In the genomic region with DNA sequence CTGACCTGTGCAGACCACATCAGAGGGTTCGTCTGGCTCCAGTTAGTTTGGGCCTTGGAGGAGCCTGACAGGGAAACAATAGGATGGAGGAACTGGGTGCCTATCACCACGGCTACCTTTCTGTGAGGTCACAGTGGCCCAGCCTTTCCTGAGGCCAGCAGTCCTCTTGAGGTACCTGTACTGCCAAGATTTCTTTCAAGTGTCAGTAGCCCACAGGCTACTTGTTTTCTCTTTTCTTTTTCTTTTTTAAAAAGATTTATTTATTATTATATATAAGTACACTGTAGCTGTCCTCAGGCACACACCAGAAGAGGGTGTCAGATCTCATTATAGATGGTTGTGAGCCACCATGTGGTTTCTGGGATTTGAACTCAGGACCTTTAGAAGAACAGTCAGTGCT, we compare ENCODE assay signal across 14 mouse cellular contexts. TPM values are rescaled to one million over a fixed set of nuclear protein-coding genes. Genes with fewer than 3 reads are reported as not detected.
DNase-seq lines count a peak whose midpoint lies in the region; ATAC-seq and TF ChIP-seq lines count a peak whose summit lies in the region.
"Had no signal": no experiment of that assay in that cellular context is flagged by ENCODE, and none has a peak within 500 bp of the region (broad histone marks: within the 10 kb centered on the region; RNA-seq: fewer than 3 reads in every experiment).

A gene (minus strand): TSS at position 101 of the 400 bp plus-strand sequence.

- H3K4me2 ChIP-seq in hindbrain, embryonic 13.5 days = no peak within 1 kb of the TSS
- H3K4me2 ChIP-seq in lung, postnatal 0 days (replicated peaks; ENCODE audit: low read depth, low read length) = no peak within 1 kb of the TSS
- no peak within 1 kb of the TSS for H3K4me2 ChIP-seq in intestine, embryonic 15.5 days (replicated peaks)
- H3K4me2 ChIP-seq: forebrain, embryonic 13.5 days had no signal

- ATAC-seq in hindbrain, embryonic 13.5 days (ENCODE audit: low FRiP score) = no peak
- no peak for ATAC-seq in lung, postnatal 0 days
- no peak for ATAC-seq in intestine, embryonic 15.5 days
- ATAC-seq: forebrain, embryonic 13.5 days; midbrain, embryonic 16.5 days had no signal

- H3K27me3 ChIP-seq in hindbrain, embryonic 13.5 days = no peaks in the 10 kb centered on the region
- H3K27me3 ChIP-seq in hindbrain, embryonic 10.5 days (ENCODE audit: insufficient read depth, poor library complexity, severe bottlenecking) = no peaks in the 10 kb centered on the region; the same call in 1 of the 2 replicates
- H3K27me3 ChIP-seq in lung, postnatal 0 days (replicated peaks; ENCODE audit: insufficient read depth, low read length) = no peaks in the 10 kb centered on the region
- H3K27me3 ChIP-seq in intestine, embryonic 15.5 days (replicated peaks) = no peaks in the 10 kb centered on the region
- no peaks in the 10 kb centered on the region for H3K27me3 ChIP-seq in small intestine, adult 2 months (ENCODE audit: control insufficient read depth, insufficient read depth, low read length)
- H3K27me3 ChIP-seq: forebrain, embryonic 13.5 days had no signal

- no peak for DNase-seq in hindbrain, embryonic 10.5 days (ENCODE audit: low spot score)
- no peak for DNase-seq in lung, postnatal 0 days (ENCODE audit: low spot score)
- DNase-seq in lung, postnatal 10 days = no peak
- DNase-seq in cerebellum, postnatal 25 days = no peak
- no peak for DNase-seq in right cerebral cortex, adult 18-20 months
- DNase-seq: embryo, embryonic 11 days; gastrocnemius, postnatal 10 days; lung, adult 2 months had no signal

- 38% methylated on average over 2 of the region's 2 CpGs for WGBS in hindbrain, embryonic 13.5 days
- 38% methylated on average over 2 of the region's 2 CpGs for WGBS in hindbrain, embryonic 10.5 days
- WGBS in lung, postnatal 0 days = 55% methylated on average over 2 of the region's 2 CpGs
- 55% methylated on average over 2 of the region's 2 CpGs for WGBS in intestine, embryonic 15.5 days
- WGBS in small intestine, adult 2 months = 60% methylated on average over 2 of the region's 2 CpGs

- no peak within 1 kb of the TSS for H3K9ac ChIP-seq in hindbrain, embryonic 13.5 days
- no peak within 1 kb of the TSS for H3K9ac ChIP-seq in lung, postnatal 0 days (replicated peaks; ENCODE audit: low read depth)
- H3K9ac ChIP-seq in intestine, embryonic 15.5 days = no peak within 1 kb of the TSS
- H3K9ac ChIP-seq: forebrain, embryonic 13.5 days had no signal

- no peak within 1 kb of the TSS for H3K4me3 ChIP-seq in hindbrain, embryonic 13.5 days
- H3K4me3 ChIP-seq in hindbrain, embryonic 10.5 days = no peak within 1 kb of the TSS
- no peak within 1 kb of the TSS for H3K4me3 ChIP-seq in lung, postnatal 0 days (ENCODE audit: low read depth, low read length)
- H3K4me3 ChIP-seq in intestine, embryonic 15.5 days (replicated peaks) = no peak within 1 kb of the TSS
- no peak within 1 kb of the TSS for H3K4me3 ChIP-seq in small intestine, adult 2 months (ENCODE audit: low read depth, low read length)
- H3K4me3 ChIP-seq: forebrain, embryonic 13.5 days had no signal

- TF ChIP-seq CTCF in lung, postnatal 0 days (IDR thresholded peaks at IDR 0.05) = no peak
- no peak for TF ChIP-seq CTCF in small intestine, adult 2 months (IDR thresholded peaks at IDR 0.05; ENCODE audit: extremely low read depth, insufficient read length, insufficient replicate concordance, low read depth, low read length)

- no peak for TF ChIP-seq EP300 in lung, postnatal 0 days (IDR thresholded peaks at IDR 0.05)

- H3K9me3 ChIP-seq in hindbrain, embryonic 13.5 days = no peaks in the 10 kb centered on the region
- H3K9me3 ChIP-seq in hindbrain, embryonic 10.5 days = no peaks in the 10 kb centered on the region
- H3K9me3 ChIP-seq in lung, postnatal 0 days (ENCODE audit: low read length) = no peaks in the 10 kb centered on the region
- H3K9me3 ChIP-seq in intestine, embryonic 15.5 days = no peaks in the 10 kb centered on the region
- H3K9me3 ChIP-seq: forebrain, embryonic 13.5 days; G1E had no signal

- TF ChIP-seq POLR2A in small intestine, adult 2 months (IDR thresholded peaks at IDR 0.05; ENCODE audit: low read depth, low read length) = no peak

- H3K36me3 ChIP-seq in hindbrain, embryonic 13.5 days = no peaks in the 10 kb centered on the region
- H3K36me3 ChIP-seq in hindbrain, embryonic 10.5 days = no peaks in the 10 kb centered on the region
- no peaks in the 10 kb centered on the region for H3K36me3 ChIP-seq in lung, postnatal 0 days (ENCODE audit: insufficient read depth, low read length)
- H3K36me3 ChIP-seq in intestine, embryonic 15.5 days = no peaks in the 10 kb centered on the region
- no peaks in the 10 kb centered on the region for H3K36me3 ChIP-seq in small intestine, adult 2 months (ENCODE audit: control insufficient read depth, insufficient read depth, low read length)
- H3K36me3 ChIP-seq: G1E had no signal

- no peaks in the 10 kb centered on the region for H3K4me1 ChIP-seq in hindbrain, embryonic 13.5 days (replicated peaks)
- no peaks in the 10 kb centered on the region for H3K4me1 ChIP-seq in hindbrain, embryonic 10.5 days (replicated peaks)
- no peaks in the 10 kb centered on the region for H3K4me1 ChIP-seq in lung, postnatal 0 days (ENCODE audit: insufficient read depth, low read depth, low read length)
- 0 out of 2 replicates have a peak, but pooled peaks cover 2% of the 10 kb centered on the region for H3K4me1 ChIP-seq in intestine, embryonic 15.5 days (replicated peaks)
- H3K4me1 ChIP-seq in small intestine, adult 2 months (ENCODE audit: control insufficient read depth, insufficient read depth, insufficient read length, low read length) = peaks cover 18% of the 10 kb centered on the region
- H3K4me1 ChIP-seq: forebrain, embryonic 13.5 days had no signal

- no peak within 1 kb of the TSS for H3K27ac ChIP-seq in hindbrain, embryonic 13.5 days
- no peak within 1 kb of the TSS for H3K27ac ChIP-seq in hindbrain, embryonic 10.5 days
- H3K27ac ChIP-seq in lung, postnatal 0 days (ENCODE audit: low read length) = no peak within 1 kb of the TSS
- H3K27ac ChIP-seq in intestine, embryonic 15.5 days = no peak within 1 kb of the TSS
- peak within 1 kb of the TSS; percentile 20; the same call in 1 of the 2 replicates for H3K27ac ChIP-seq in small intestine, adult 2 months (ENCODE audit: insufficient read depth, low read depth, low read length)
- H3K27ac ChIP-seq: forebrain, embryonic 13.5 days had no signal

RNA-seq across cellular contexts. Expression of the gene that starts here (rescaled TPM):
- polyA plus RNA-seq in hindbrain, embryonic 13.5 days (2015; fragmentation: Nextera tagmentation; extraction: Ambion mirVana) = 8.7 and 11.6 TPM in 2 replicates
- polyA plus RNA-seq in hindbrain, embryonic 10.5 days (2016; fragmentation: Nextera tagmentation; extraction: Ambion mirVana) = 4.2 and 6.5 TPM in 2 replicates
- 9.9 and 10.3 TPM in 2 replicates for polyA plus RNA-seq in lung, postnatal 0 days (2015; fragmentation: Nextera tagmentation; extraction: Ambion mirVana)
- 20.6 and 21.7 TPM in 2 replicates for polyA plus RNA-seq in intestine, embryonic 15.5 days (2015; fragmentation: Nextera tagmentation; extraction: Ambion mirVana)
- polyA plus RNA-seq in small intestine, adult 2 months (2012; rRNA removed) = 0.36 and 1.6 TPM in 2 replicates
